Mouse (Mus musculus): Measurements from ENCODE around the gene Slc25a47. TPM values are rescaled to one million over a fixed set of nuclear protein-coding genes. Genes with fewer than 3 reads are reported as not detected.

The Slc25a47 gene
- polyA plus RNA-seq, 2 experiments: 3.4 to 3.9 TPM

GRCm38 (mm10) chr12:108855081-108855480 is 19.2 kb downstream of the Slc25a47 start:
- H3K4me2 ChIP-seq (ENCODE audit: low read depth): no peak overlapping the region
- no peak overlapping the region for H3K27ac ChIP-seq
- no peaks in the 10 kb centered on the region; the same call in 1 of the 2 replicates for H3K36me3 ChIP-seq (replicated peaks; ENCODE audit: control insufficient read depth, insufficient read depth, low read depth)
- H3K9ac ChIP-seq (replicated peaks): no peak overlapping the region
- DNase-seq (ENCODE audit: low read depth in 3 of 3, low spot score in 3 of 3) (no peak), ATAC-seq (ENCODE audit: insufficient read depth) (peak; percentile 21)
- no peak for TF ChIP-seq CTCF (IDR thresholded peaks at IDR 0.05; ENCODE audit: low read depth)
- no peak for TF ChIP-seq EP300 (IDR thresholded peaks at IDR 0.05; ENCODE audit: low read depth)
- H3K4me3 ChIP-seq (ENCODE audit: insufficient read depth in 1 of 2, low read depth in 2 of 2, low read length in 2 of 2): no peak overlapping the region
- peaks cover 0 to 8% of the 10 kb centered on the region in 2 experiments; a peak in 1 of 4 replicates for H3K4me1 ChIP-seq (replicated peaks; ENCODE audit: control insufficient read depth in 2 of 2, insufficient read depth in 2 of 2, low read length in 1 of 2)
- 62% methylated on average over 10 of the region's 10 CpGs for WGBS (ENCODE audit: insufficient replicate concordance)
- H3K9me3 ChIP-seq (ENCODE audit: control insufficient read depth, low read length): no peaks in the 10 kb centered on the region
- no peaks in the 10 kb centered on the region for H3K27me3 ChIP-seq (ENCODE audit: control insufficient read depth, insufficient read depth, low read length)

GRCm38 (mm10) chr12:108856186-108856585 is 20.3 kb downstream of the Slc25a47 start:
- WGBS (ENCODE audit: insufficient replicate concordance): 73% methylated on average over 8 of the region's 8 CpGs
- Histone ChIP-seq H3K27ac (no peak overlapping the region), H3K4me2 (ENCODE audit: low read depth) (no peak overlapping the region), H3K9ac (replicated peaks) (no peak overlapping the region), H3K27me3 (ENCODE audit: control insufficient read depth, insufficient read depth, low read length) (no peaks in the 10 kb centered on the region), H3K36me3 (replicated peaks; ENCODE audit: control insufficient read depth, insufficient read depth, low read depth) (no peaks in the 10 kb centered on the region; the same call in none of the 2 replicates), H3K9me3 (ENCODE audit: control insufficient read depth, low read length) (no peaks in the 10 kb centered on the region), H3K4me3 (ENCODE audit: insufficient read depth in 1 of 2, low read depth in 2 of 2, low read length in 2 of 2) (no peak overlapping the region), H3K4me1 (replicated peaks; ENCODE audit: control insufficient read depth in 2 of 2, insufficient read depth in 2 of 2, low read length in 1 of 2) (0 out of 4 replicates have a peak, but pooled peaks cover 0 to 6% of the 10 kb centered on the region in 2 experiments)
- DNase-seq (ENCODE audit: low read depth in 3 of 3, low spot score in 3 of 3) (no peak), ATAC-seq (ENCODE audit: insufficient read depth) (no peak)
- no peak for TF ChIP-seq EP300 (IDR thresholded peaks at IDR 0.05; ENCODE audit: low read depth)
- no peak for TF ChIP-seq CTCF (IDR thresholded peaks at IDR 0.05; ENCODE audit: low read depth)

- Histone ChIP-seq H3K4me2 (ENCODE audit: low read depth) (no peak overlapping the region), H3K9me3 (ENCODE audit: control insufficient read depth, low read length) (no peaks in the 10 kb centered on the region), H3K4me3 (ENCODE audit: insufficient read depth in 1 of 2, low read depth in 2 of 2, low read length in 2 of 2) (no peak overlapping the region), H3K9ac (replicated peaks) (no peak overlapping the region), H3K27ac (no peak overlapping the region), H3K4me1 (replicated peaks; ENCODE audit: control insufficient read depth in 2 of 2, insufficient read depth in 2 of 2, low read length in 1 of 2) (0 out of 4 replicates have a peak, but pooled peaks cover 0 to 1% of the 10 kb centered on the region in 2 experiments), H3K27me3 (ENCODE audit: control insufficient read depth, insufficient read depth, low read length) (no peaks in the 10 kb centered on the region), H3K36me3 (replicated peaks; ENCODE audit: control insufficient read depth, insufficient read depth, low read depth) (no peaks in the 10 kb centered on the region; the same call in none of the 2 replicates)
- DNase-seq (ENCODE audit: low read depth in 3 of 3, low spot score in 3 of 3) (no peak), ATAC-seq (ENCODE audit: insufficient read depth) (no peak)
- TF ChIP-seq CTCF (IDR thresholded peaks at IDR 0.05; ENCODE audit: low read depth) (no peak), EP300 (IDR thresholded peaks at IDR 0.05; ENCODE audit: low read depth) (no peak)
- 74% methylated on average over 7 of the region's 7 CpGs for WGBS (ENCODE audit: insufficient replicate concordance)
These were observed 21.3 kb downstream of the Slc25a47 start for GRCm38 (mm10) chr12:108857109-108857508.

- H3K4me3 ChIP-seq (ENCODE audit: insufficient read depth in 1 of 2, low read depth in 2 of 2, low read length in 2 of 2): no peak overlapping the region
- no peak overlapping the region for H3K9ac ChIP-seq (replicated peaks)
- no peaks in the 10 kb centered on the region for H3K27me3 ChIP-seq (ENCODE audit: control insufficient read depth, insufficient read depth, low read length)
- H3K36me3 ChIP-seq (replicated peaks; ENCODE audit: control insufficient read depth, insufficient read depth, low read depth): no peaks in the 10 kb centered on the region; the same call in none of the 2 replicates
- ATAC-seq (ENCODE audit: insufficient read depth) (no peak), DNase-seq (ENCODE audit: low read depth in 3 of 3, low spot score in 3 of 3) (no peak)
- TF ChIP-seq EP300 (IDR thresholded peaks at IDR 0.05; ENCODE audit: low read depth): no peak
- no peak for TF ChIP-seq CTCF (IDR thresholded peaks at IDR 0.05; ENCODE audit: low read depth)
- WGBS (ENCODE audit: insufficient replicate concordance): 71% methylated on average over 7 of the region's 7 CpGs
- H3K9me3 ChIP-seq (ENCODE audit: control insufficient read depth, low read length): no peaks in the 10 kb centered on the region
- no peak overlapping the region for H3K27ac ChIP-seq
- 0 out of 4 replicates have a peak, but pooled peaks cover 0 to 1% of the 10 kb centered on the region in 2 experiments for H3K4me1 ChIP-seq (replicated peaks; ENCODE audit: control insufficient read depth in 2 of 2, insufficient read depth in 2 of 2, low read length in 1 of 2)
- H3K4me2 ChIP-seq (ENCODE audit: low read depth): no peak overlapping the region
These were observed 21.8 kb downstream of the Slc25a47 start for GRCm38 (mm10) chr12:108857589-108858184.

- H3K27ac ChIP-seq: no peak overlapping the region
- WGBS (ENCODE audit: insufficient replicate concordance): 70% methylated on average over 5 of the region's 5 CpGs
- peaks cover 1% of the 10 kb centered on the region for H3K36me3 ChIP-seq (replicated peaks; ENCODE audit: control insufficient read depth, insufficient read depth, low read depth)
- no peak for TF ChIP-seq CTCF (IDR thresholded peaks at IDR 0.05; ENCODE audit: low read depth)
- no peak for TF ChIP-seq EP300 (IDR thresholded peaks at IDR 0.05; ENCODE audit: low read depth)
- no peaks in the 10 kb centered on the region for H3K27me3 ChIP-seq (ENCODE audit: control insufficient read depth, insufficient read depth, low read length)
- H3K4me3 ChIP-seq (ENCODE audit: insufficient read depth in 1 of 2, low read depth in 2 of 2, low read length in 2 of 2): no peak overlapping the region
- H3K9me3 ChIP-seq (ENCODE audit: control insufficient read depth, low read length): no peaks in the 10 kb centered on the region
- no peak overlapping the region for H3K4me2 ChIP-seq (ENCODE audit: low read depth)
- H3K9ac ChIP-seq (replicated peaks): no peak overlapping the region
- ATAC-seq (ENCODE audit: insufficient read depth): no peak
- H3K4me1 ChIP-seq (replicated peaks; ENCODE audit: control insufficient read depth in 2 of 2, insufficient read depth in 2 of 2, low read length in 1 of 2): 0 out of 4 replicates have a peak, but pooled peaks cover 0 to 1% of the 10 kb centered on the region in 2 experiments
- no peak for DNase-seq (ENCODE audit: low read depth in 3 of 3, low spot score in 3 of 3)
These were observed 22.6 kb downstream of the Slc25a47 start for GRCm38 (mm10) chr12:108858486-108858885.
